Mouse (Mus musculus) hindbrain, postnatal 0 days (tissue): ENCODE data around the gene Atp4b. TPM values are rescaled to one million over a fixed set of nuclear protein-coding genes. Genes with fewer than 3 reads are reported as not detected.
A peak's percentile ranks its signal among the peaks of the same experiment; 100 is the strongest.

Source experiments
- ATAC-seq: fragments of 200-750 bp; cut with Nextera tagmentation; 2 replicates; pipeline ENCODE4 v1.8.0; 2017; ENCODE audit warnings: mild to moderate bottlenecking, moderate TSS enrichment, moderate library complexity
- DNase-seq: peaks from one replicate; pipeline ENCODE4 v3.0.0-alpha.2; 2015; ENCODE audit warnings: low spot score
- H3K27ac ChIP-seq: fragments of 300-500 bp; sonication (generic); 2 replicates; pipeline ENCODE4 v1.5.1; 2014; ENCODE audit warnings: mild to moderate bottlenecking
- H3K27me3 ChIP-seq: fragments of 300-500 bp; sonication (generic); 2 replicates; pipeline ENCODE4 v1.6.1; 2014; ENCODE audit warnings: low read length, mixed read lengths; ENCODE audit not compliant: insufficient read depth
- H3K36me3 ChIP-seq: fragments of 300-500 bp; sonication (generic); 2 replicates; pipeline ENCODE4 v1.6.1; 2014; ENCODE audit warnings: low read length, mixed read lengths; ENCODE audit not compliant: insufficient read depth
- H3K4me1 ChIP-seq: fragments of 300-500 bp; sonication (generic); 2 replicates; pipeline ENCODE4 v1.6.1; 2014; ENCODE audit warnings: antibody characterized with exemption, low read length, mixed read lengths; ENCODE audit not compliant: insufficient read depth
- H3K4me2 ChIP-seq: fragments of 300-500 bp; sonication (generic); 2 replicates; pipeline ENCODE4 v1.6.1; 2014; ENCODE audit warnings: low read depth, mild to moderate bottlenecking, low read length, moderate library complexity, mixed read lengths
- H3K4me3 ChIP-seq: fragments of 300-500 bp; sonication (generic); 2 replicates; pipeline ENCODE4 v1.5.1; 2014; ENCODE audit warnings: low read length
- H3K9ac ChIP-seq: fragments of 300-500 bp; sonication (generic); replicated peaks from 2 replicates; pipeline ENCODE4 v1.6.1; 2014; ENCODE audit warnings: mild to moderate bottlenecking, low read length, moderate library complexity, mixed read lengths
- H3K9me3 ChIP-seq: fragments of 300-500 bp; sonication (generic); 2 replicates; pipeline ENCODE4 v1.6.1; 2016; ENCODE audit warnings: low read length, mixed read lengths
- CTCF ChIP-seq: IDR thresholded peaks from 2 replicates; pipeline ENCODE4 v1.5.1; 2016; ENCODE audit warnings: antibody characterized with exemption, control low read depth, low read depth
- WGBS: fragments of 180-500 bp; shearing (Covaris S2); extraction: QIAGEN DNeasy Blood & Tissue Kit; methylation state at CpG from one replicate; pipeline ENCODE4 v1.1.7; 2014; 5-methylcytosine and 5-hydroxymethylcytosine counted together
- polyA plus RNA-seq: library from polyadenylated mRNA; unstranded; fragments of >200 nt; fragmentation: Nextera tagmentation; extraction: Ambion mirVana; gene quantifications from 2 replicates; pipeline ENCODE4 v1.2.1, GENCODE M21; 2015
- total RNA-seq: library from RNA; depleted of rRNA; stranded (reverse); fragments of >200 nt; gene quantifications from 2 replicates; pipeline ENCODE4 v1.2.3, GENCODE M21; 2014

Atp4b gene
- total and polyA plus RNA-seq, 2 experiments from 2014 or later, result not detected

DNA sequence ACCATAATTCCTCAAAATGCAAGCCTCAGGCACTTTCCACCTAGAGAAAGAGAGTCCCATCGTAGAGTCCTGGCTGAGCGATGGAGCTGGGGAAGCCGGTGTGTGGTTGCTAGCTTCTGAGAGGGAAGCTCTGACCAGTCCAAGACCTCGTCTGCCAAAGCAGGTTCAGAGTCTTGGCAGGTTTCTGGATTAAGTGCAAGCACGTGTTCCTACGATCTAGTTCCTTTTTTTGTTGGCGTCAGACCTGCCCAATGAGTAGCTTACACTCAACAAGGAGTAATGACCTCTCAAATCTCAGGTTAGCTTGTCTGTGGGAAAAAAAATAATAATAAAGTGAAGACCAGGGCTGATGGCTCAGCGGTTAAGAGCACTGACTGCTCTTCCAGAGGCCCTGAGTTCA lies 8.9 kb downstream of the Atp4b start:
- Histone ChIP-seq H3K27me3 (no peaks in the 10 kb centered on the region), H3K36me3 (no peaks in the 10 kb centered on the region), H3K4me1 (no peaks in the 10 kb centered on the region), H3K4me3 (no peak overlapping the region), H3K9ac (no peak overlapping the region), H3K9me3 (no peaks in the 10 kb centered on the region), H3K27ac (no peak overlapping the region), H3K4me2 (no peak overlapping the region)
- ATAC-seq (no peak), DNase-seq (no peak)
- no peak for TF ChIP-seq CTCF
- 84% methylated on average over 8 of the region's 8 CpGs for WGBS

DNA sequence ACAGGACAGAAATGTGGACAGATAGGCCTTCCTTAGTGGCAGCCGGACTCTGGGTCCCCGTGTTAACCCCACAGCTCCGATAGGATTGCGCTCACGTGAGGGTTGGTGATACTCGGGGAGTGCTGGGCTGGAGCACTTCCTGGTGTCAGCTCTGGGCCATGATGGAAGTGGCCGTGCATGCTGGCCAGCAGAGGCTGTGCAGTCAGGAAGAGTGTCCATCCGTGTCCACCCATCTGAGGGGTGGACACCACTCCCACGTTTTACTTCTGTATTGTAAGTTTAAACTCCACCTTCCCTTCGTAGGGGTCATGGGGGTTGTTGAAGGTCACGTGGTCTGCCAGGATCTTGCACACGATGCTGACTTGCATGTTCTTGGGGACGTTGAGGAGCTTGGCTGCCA lies 10.3 kb downstream of the Atp4b start:
- Histone ChIP-seq H3K36me3 (no peaks in the 10 kb centered on the region), H3K27me3 (no peaks in the 10 kb centered on the region), H3K27ac (no peak overlapping the region), H3K4me1 (no peaks in the 10 kb centered on the region), H3K4me2 (no peak overlapping the region), H3K9ac (no peak overlapping the region), H3K9me3 (no peaks in the 10 kb centered on the region), H3K4me3 (no peak overlapping the region)
- TF ChIP-seq CTCF, result no peak
- ATAC-seq (no peak), DNase-seq (no peak)
- 68% methylated on average over 13 of the region's 13 CpGs for WGBS

DNA sequence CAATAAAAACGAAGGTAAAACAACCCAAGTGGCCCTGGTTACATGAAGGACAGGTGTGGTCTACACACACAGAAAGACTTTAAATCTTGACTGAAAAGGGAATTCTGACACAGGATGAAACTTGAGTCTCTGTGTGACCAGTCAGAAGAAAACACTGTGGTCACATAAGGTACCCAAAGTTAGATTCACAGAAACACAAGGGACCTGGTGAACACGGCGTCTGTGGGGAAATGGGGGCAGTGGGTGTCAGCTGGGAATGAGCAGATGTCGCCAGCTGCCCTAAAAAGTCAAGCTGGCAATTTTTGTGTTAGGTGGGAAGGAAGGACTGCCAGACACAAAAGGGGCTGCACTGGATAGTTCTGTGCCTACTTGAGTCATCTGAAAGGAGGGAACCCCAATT lies 13.6 kb downstream of the Atp4b start:
- Histone ChIP-seq H3K27ac (no peak overlapping the region), H3K27me3 (no peaks in the 10 kb centered on the region), H3K4me2 (no peak overlapping the region), H3K9me3 (no peaks in the 10 kb centered on the region), H3K4me3 (no peak overlapping the region), H3K9ac (no peak overlapping the region), H3K36me3 (peaks cover 16% of the 10 kb centered on the region), H3K4me1 (no peaks in the 10 kb centered on the region)
- no peak for ATAC-seq
- 96% methylated on average over 4 of the region's 4 CpGs for WGBS
- no peak for TF ChIP-seq CTCF
- DNase-seq, result no peak

DNA sequence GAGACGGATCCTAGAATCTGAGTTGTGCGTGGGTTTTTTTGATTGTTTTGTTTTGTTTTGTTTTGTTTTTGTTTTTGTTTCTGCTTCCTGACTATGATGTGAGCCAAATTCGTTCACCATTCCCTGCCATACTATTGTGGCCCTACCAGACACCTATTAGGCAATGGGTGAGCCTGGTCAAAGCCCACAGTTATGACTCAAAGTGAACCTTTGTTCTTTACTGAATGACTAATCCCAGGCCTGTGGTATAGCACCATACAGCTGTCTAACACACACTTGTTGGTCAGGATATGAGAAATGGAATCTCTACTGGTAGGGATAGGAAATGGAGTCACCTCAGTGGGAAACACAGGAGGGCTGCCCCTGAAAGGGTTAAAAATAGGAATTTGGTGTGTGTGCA lies 14.1 kb downstream of the Atp4b start:
- DNase-seq (no peak), ATAC-seq (no peak)
- no peak overlapping the region for H3K27ac ChIP-seq
- no peaks in the 10 kb centered on the region for H3K27me3 ChIP-seq
- TF ChIP-seq CTCF, result no peak
- no peaks in the 10 kb centered on the region for H3K4me1 ChIP-seq
- H3K4me2 ChIP-seq, result no peak overlapping the region
- WGBS, result 91% methylated on average over 3 of the region's 3 CpGs
- peaks cover 16% of the 10 kb centered on the region for H3K36me3 ChIP-seq
- H3K4me3 ChIP-seq, result no peak overlapping the region
- H3K9me3 ChIP-seq, result no peaks in the 10 kb centered on the region
- H3K9ac ChIP-seq, result no peak overlapping the region

DNA sequence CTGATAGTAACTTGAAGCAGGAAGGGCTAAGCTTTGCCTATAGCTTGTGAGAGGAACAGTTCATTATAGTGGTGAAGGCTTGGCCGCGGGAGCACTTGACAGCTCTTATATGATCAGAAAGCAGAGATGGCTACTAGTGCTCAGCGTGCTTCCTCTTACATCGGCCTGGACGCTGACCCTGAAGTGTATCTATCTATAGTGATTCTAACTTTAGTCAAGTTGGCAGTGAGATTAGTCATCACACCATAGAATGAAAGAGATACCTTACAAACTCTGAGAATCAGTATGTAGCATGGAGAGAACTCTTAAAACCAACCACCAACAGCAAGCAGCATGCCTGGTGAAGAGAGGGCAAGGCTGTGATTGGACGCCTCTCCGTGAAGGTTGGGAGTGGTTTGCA lies 15.0 kb downstream of the Atp4b start:
- H3K4me2 ChIP-seq, result no peak overlapping the region
- 91% methylated on average over 7 of the region's 7 CpGs for WGBS
- H3K9me3 ChIP-seq, result no peaks in the 10 kb centered on the region
- H3K27me3 ChIP-seq, result no peaks in the 10 kb centered on the region
- no peak for TF ChIP-seq CTCF
- no peak overlapping the region for H3K27ac ChIP-seq
- DNase-seq, result no peak
- ATAC-seq, result no peak
- H3K9ac ChIP-seq, result no peak overlapping the region
- H3K4me1 ChIP-seq, result no peaks in the 10 kb centered on the region
- H3K4me3 ChIP-seq, result no peak overlapping the region
- peaks cover 16% of the 10 kb centered on the region for H3K36me3 ChIP-seq

DNA sequence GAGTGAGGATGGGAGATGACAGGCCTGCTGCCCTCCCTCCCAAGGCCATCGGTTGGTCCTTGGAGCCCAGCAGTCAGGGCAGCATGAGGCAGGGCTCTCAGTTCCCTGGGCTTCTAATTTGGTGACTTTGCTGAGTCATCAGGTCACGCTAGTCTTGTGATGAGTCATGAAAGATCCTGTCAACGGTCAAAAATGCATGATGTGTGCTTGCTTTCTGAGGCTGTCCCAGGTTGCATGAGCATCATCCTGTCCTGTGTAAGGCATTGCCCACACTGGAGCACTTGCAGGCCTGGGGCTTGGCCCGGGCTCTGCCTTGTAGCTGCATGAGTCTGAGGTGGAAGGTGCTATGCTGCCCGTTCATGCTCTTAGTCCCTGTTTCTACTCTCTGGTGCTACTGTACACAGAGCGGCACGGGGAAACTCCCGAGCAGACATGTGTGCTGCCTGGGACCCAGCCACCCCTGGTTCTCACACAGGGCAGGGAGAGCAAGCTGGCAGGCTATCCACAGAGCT lies 23.4 kb downstream of the Atp4b start:
- Histone ChIP-seq H3K4me2 (no peak overlapping the region), H3K9me3 (no peaks in the 10 kb centered on the region), H3K36me3 (peaks cover 56% of the 10 kb centered on the region), H3K27me3 (no peaks in the 10 kb centered on the region), H3K4me1 (no peaks in the 10 kb centered on the region), H3K9ac (no peak overlapping the region), H3K27ac (no peak overlapping the region), H3K4me3 (no peak overlapping the region)
- ATAC-seq (no peak), DNase-seq (no peak)
- WGBS, result 90% methylated on average over 8 of the region's 8 CpGs
- TF ChIP-seq CTCF, result no peak

DNA sequence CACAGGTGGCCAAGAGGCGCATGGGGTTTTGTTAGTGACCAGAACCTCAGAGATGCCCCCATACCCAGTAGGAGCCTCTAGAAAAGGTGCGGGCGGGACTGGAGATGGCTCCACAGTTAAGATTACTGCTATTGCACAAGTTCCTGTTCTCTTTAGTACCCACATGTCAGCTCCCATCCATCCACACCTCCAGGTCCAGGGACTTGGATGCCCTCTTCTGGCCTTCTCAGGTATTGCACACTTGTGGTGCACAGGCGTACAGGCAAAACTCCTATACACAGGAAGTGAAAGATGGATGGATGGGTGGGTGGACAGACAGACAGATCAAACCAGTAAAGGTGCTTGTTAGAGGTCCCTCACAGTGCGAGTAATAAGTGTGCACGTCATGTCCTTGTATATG lies 34.8 kb downstream of the Atp4b start:
- H3K9me3 ChIP-seq, result no peaks in the 10 kb centered on the region
- no peaks in the 10 kb centered on the region for H3K27me3 ChIP-seq
- H3K27ac ChIP-seq, result no peak overlapping the region
- peak; percentile 42 for TF ChIP-seq CTCF
- 96% methylated on average over 6 of the region's 6 CpGs for WGBS
- no peak overlapping the region for H3K4me2 ChIP-seq
- H3K4me3 ChIP-seq, result no peak overlapping the region
- H3K9ac ChIP-seq, result no peak overlapping the region
- H3K36me3 ChIP-seq, result peaks cover 73% of the 10 kb centered on the region
- ATAC-seq, result no peak
- H3K4me1 ChIP-seq, result no peaks in the 10 kb centered on the region
- no peak for DNase-seq
